Mouse (Mus musculus) forebrain, embryonic 14.5 days (tissue): Measurements from ENCODE around the gene Tpk1. TPM values are rescaled to one million over a fixed set of nuclear protein-coding genes. Genes with fewer than 3 reads are reported as not detected.

ENCODE experiments used
- ATAC-seq: fragments of 200-750 bp; cut with Nextera tagmentation; 2 replicates; pipeline ENCODE4 v1.8.0; 2017; ENCODE audit warnings: mild to moderate bottlenecking, moderate library complexity
- DNase-seq: peaks from one replicate; pipeline ENCODE4 v3.0.0-alpha.2; 2015; ENCODE audit warnings: low spot score
- H3K27ac ChIP-seq: fragments of 300-500 bp; sonication (generic); 2 replicates; pipeline ENCODE4 v1.5.1; 2014; ENCODE audit warnings: low read depth, mild to moderate bottlenecking, control low read depth, low read length, moderate library complexity
- H3K27me3 ChIP-seq: fragments of 300-500 bp; sonication (generic); replicated peaks from 2 replicates; pipeline ENCODE4 v1.6.1; 2014; ENCODE audit warnings: low read length, control low read depth, mixed read lengths; ENCODE audit not compliant: control insufficient read depth, insufficient read depth
- H3K36me3 ChIP-seq: fragments of 300-500 bp; sonication (generic); 2 replicates; pipeline ENCODE4 v1.6.1; 2014; ENCODE audit warnings: low read length, control low read depth; ENCODE audit not compliant: control insufficient read depth, insufficient read depth
- H3K4me1 ChIP-seq: fragments of 300-500 bp; sonication (generic); 2 replicates; pipeline ENCODE4 v1.6.1; 2014; ENCODE audit warnings: antibody characterized with exemption, low read length, control low read depth; ENCODE audit not compliant: control insufficient read depth, insufficient read depth
- H3K4me2 ChIP-seq: fragments of 300-500 bp; sonication (generic); 2 replicates; pipeline ENCODE4 v1.6.1; 2014; ENCODE audit warnings: mild to moderate bottlenecking, control low read depth, low read length
- H3K4me3 ChIP-seq: fragments of 300-500 bp; sonication (generic); 2 replicates; pipeline ENCODE4 v1.5.1; 2014; ENCODE audit warnings: low read depth, low read length, control low read depth
- H3K9ac ChIP-seq: fragments of 300-500 bp; sonication (generic); 2 replicates; pipeline ENCODE4 v1.6.1; 2014; ENCODE audit warnings: mild to moderate bottlenecking, low read length, control low read depth, moderate library complexity
- H3K9me3 ChIP-seq: fragments of 300-500 bp; sonication (generic); replicated peaks from 2 replicates; pipeline ENCODE4 v1.6.1; 2016; ENCODE audit warnings: low read length, control low read depth, mixed read lengths; ENCODE audit not compliant: control insufficient read depth
- WGBS: fragments of 180-500 bp; shearing (Covaris S2); extraction: QIAGEN DNeasy Blood & Tissue Kit; methylation state at CpG from one replicate; pipeline ENCODE4 v1.1.7; 2014; 5-methylcytosine and 5-hydroxymethylcytosine counted together
- polyA plus RNA-seq: library from polyadenylated mRNA; unstranded; fragments of >200 nt; fragmentation: Nextera tagmentation; extraction: Ambion mirVana; gene quantifications from 2 replicates; pipeline ENCODE4 v1.2.1, GENCODE M21; 2014

Gene Tpk1
- 5.5 and 7.0 TPM in 2 replicates for polyA plus RNA-seq

GRCm38 (mm10) chr6:43665677-43666546 lies at the start of gene Tpk1:
Gene Tpk1 (minus strand): TSS chr6:43666278.
- peak; percentile 99 for ATAC-seq
- Histone ChIP-seq H3K36me3 (no peaks in the 10 kb centered on the region), H3K4me3 (peak within 1 kb of the TSS; percentile 50)

GRCm38 (mm10) chr6:43702810-43703614 lies 36.9 kb upstream of the Tpk1 start:
- 87% methylated on average over 6 of the region's 6 CpGs for WGBS
- ATAC-seq = no peak
- no peak overlapping the region for H3K4me2 ChIP-seq

More at GRCm38 (mm10) chr6:43665677-43666546, at the start of gene Tpk1:
- under 1% methylated on average over 62 of the region's 63 CpGs for WGBS
- no peaks in the 10 kb centered on the region for H3K27me3 ChIP-seq
- H3K9me3 ChIP-seq = no peaks in the 10 kb centered on the region
- DNase-seq = peak; percentile 98
- peak within 1 kb of the TSS; percentile 87 for H3K9ac ChIP-seq
- peak within 1 kb of the TSS; percentile 56 for H3K4me2 ChIP-seq
- H3K27ac ChIP-seq = peak within 1 kb of the TSS; percentile 95
- peaks cover 3% of the 10 kb centered on the region; the same call in 1 of the 2 replicates for H3K4me1 ChIP-seq

GRCm38 (mm10) chr6:43691863-43692262 lies 25.8 kb upstream of the Tpk1 start:
- DNase-seq (no peak), ATAC-seq (no peak)
- H3K9ac ChIP-seq = no peak overlapping the region
- H3K27me3 ChIP-seq = no peaks in the 10 kb centered on the region
- H3K36me3 ChIP-seq = no peaks in the 10 kb centered on the region
- WGBS = 67% methylated on average over 1 of the region's 1 CpGs
- H3K4me3 ChIP-seq = no peak overlapping the region
- no peak overlapping the region for H3K4me2 ChIP-seq
- H3K9me3 ChIP-seq = no peaks in the 10 kb centered on the region
- H3K27ac ChIP-seq = no peak overlapping the region
- H3K4me1 ChIP-seq = no peaks in the 10 kb centered on the region

More at GRCm38 (mm10) chr6:43702810-43703614, 36.9 kb upstream of the Tpk1 start:
- Histone ChIP-seq H3K4me3 (no peak overlapping the region), H3K9me3 (no peaks in the 10 kb centered on the region), H3K9ac (no peak overlapping the region), H3K27ac (no peak overlapping the region), H3K27me3 (no peaks in the 10 kb centered on the region), H3K4me1 (no peaks in the 10 kb centered on the region), H3K36me3 (no peaks in the 10 kb centered on the region)
- DNase-seq = no peak

GRCm38 (mm10) chr6:43685985-43686384 lies 19.9 kb upstream of the Tpk1 start:
- Histone ChIP-seq H3K27ac (no peak overlapping the region), H3K4me1 (no peaks in the 10 kb centered on the region), H3K27me3 (no peaks in the 10 kb centered on the region), H3K4me2 (no peak overlapping the region), H3K9ac (no peak overlapping the region), H3K4me3 (no peak overlapping the region), H3K9me3 (no peaks in the 10 kb centered on the region), H3K36me3 (no peaks in the 10 kb centered on the region)
- peak; percentile 69 for ATAC-seq
- 46% methylated on average over 2 of the region's 2 CpGs for WGBS
- peak; percentile 82 for DNase-seq

GRCm38 (mm10) chr6:43682535-43682934 lies 16.5 kb upstream of the Tpk1 start:
- no peaks in the 10 kb centered on the region for H3K36me3 ChIP-seq
- H3K4me1 ChIP-seq = no peaks in the 10 kb centered on the region
- DNase-seq (peak; percentile 14), ATAC-seq (0 out of 2 replicates have a peak, but pooled peaks have one; percentile 23)
- no peak overlapping the region for H3K9ac ChIP-seq
- H3K4me2 ChIP-seq = no peak overlapping the region
- no peak overlapping the region for H3K4me3 ChIP-seq
- no peaks in the 10 kb centered on the region for H3K27me3 ChIP-seq
- H3K9me3 ChIP-seq = no peaks in the 10 kb centered on the region
- WGBS = 42% methylated on average over 2 of the region's 2 CpGs
- H3K27ac ChIP-seq = no peak overlapping the region

- Histone ChIP-seq H3K4me2 (no peak overlapping the region), H3K27ac (no peak overlapping the region), H3K4me1 (no peaks in the 10 kb centered on the region), H3K9me3 (no peaks in the 10 kb centered on the region), H3K36me3 (no peaks in the 10 kb centered on the region), H3K27me3 (no peaks in the 10 kb centered on the region), H3K4me3 (no peak overlapping the region), H3K9ac (no peak overlapping the region)
- no peak for DNase-seq
- ATAC-seq = no peak
- WGBS = 97% methylated on average over 2 of the region's 2 CpGs
These were observed 12.7 kb upstream of the Tpk1 start for GRCm38 (mm10) chr6:43678689-43679212.

- H3K9me3 ChIP-seq = no peaks in the 10 kb centered on the region
- no peak for DNase-seq
- no peak overlapping the region for H3K4me3 ChIP-seq
- no peak for ATAC-seq
- WGBS = 73% methylated on average over 3 of the region's 3 CpGs
- no peak overlapping the region for H3K4me2 ChIP-seq
- no peaks in the 10 kb centered on the region for H3K27me3 ChIP-seq
- no peak overlapping the region for H3K27ac ChIP-seq
- no peaks in the 10 kb centered on the region for H3K4me1 ChIP-seq
- H3K36me3 ChIP-seq = no peaks in the 10 kb centered on the region
- no peak overlapping the region for H3K9ac ChIP-seq
These were observed 11.5 kb upstream of the Tpk1 start for GRCm38 (mm10) chr6:43677566-43677965.

- H3K27ac ChIP-seq = no peak overlapping the region
- DNase-seq = no peak
- WGBS = 86% methylated on average over 3 of the region's 3 CpGs
- H3K4me3 ChIP-seq = no peak overlapping the region
- no peak overlapping the region for H3K4me2 ChIP-seq
- no peaks in the 10 kb centered on the region for H3K36me3 ChIP-seq
- no peaks in the 10 kb centered on the region for H3K27me3 ChIP-seq
- no peak overlapping the region for H3K9ac ChIP-seq
- no peak for ATAC-seq
- H3K9me3 ChIP-seq = no peaks in the 10 kb centered on the region
- no peaks in the 10 kb centered on the region for H3K4me1 ChIP-seq
These were observed 10.1 kb upstream of the Tpk1 start for GRCm38 (mm10) chr6:43676139-43676538.
